Mouse (Mus musculus) adipose tissue, adult 10 weeks (tissue): ENCODE measurements around the gene Ehd4. TPM values are rescaled to one million over a fixed set of nuclear protein-coding genes. Genes with fewer than 3 reads are reported as not detected.

Experiments
- polyA plus RNA-seq: library from polyadenylated mRNA; stranded (reverse); fragments of 350-450 nt; fragmentation: Illumina TruSeq; extraction: RNeasy Lipid Tissue Mini Kit (QIAGEN cat#74804); gene quantifications from one replicate; pipeline ENCODE4 v1.2.3, GENCODE M21; 2014; ENCODE audit warnings: low read depth, low replicate concordance

Ehd4 gene
- polyA plus RNA-seq: 26.5 TPM

GRCm38 (mm10) chr2:120154361-120154894 is at the start of gene Ehd4:
Gene Ehd4 (minus strand): TSS chr2:120154606.

Other genes with a start within 250 kb of the Ehd4 start
- 28.3 TPM for gene Mapkbp1, start 181.9 kb downstream of the Ehd4 start, polyA plus RNA-seq
- gene Jmjd7, start 127.1 kb downstream of the Ehd4 start, polyA plus RNA-seq: 7.0 TPM
- gene Gm28042, start 127.1 kb downstream of the Ehd4 start, polyA plus RNA-seq: 2.1 TPM
- gene Pla2g4b, start 121.2 kb downstream of the Ehd4 start, polyA plus RNA-seq: 2.6 TPM
- gene Pla2g4e, start 90.7 kb upstream of the Ehd4 start, polyA plus RNA-seq: 0.15 TPM
- gene Pla2g4d, start 134.6 kb upstream of the Ehd4 start, polyA plus RNA-seq: 0.20 TPM
- gene Pla2g4f, start 159.6 kb upstream of the Ehd4 start, polyA plus RNA-seq: 9.0 TPM
- gene Vps39, start 198.5 kb upstream of the Ehd4 start, polyA plus RNA-seq: 25.9 TPM
- gene Ganc, start 249.3 kb upstream of the Ehd4 start, polyA plus RNA-seq: 24.4 TPM
- 27.8 TPM for gene Tmem87a, start 249.5 kb upstream of the Ehd4 start, polyA plus RNA-seq